Mouse (Mus musculus) stomach, embryonic 16.5 days (tissue): ENCODE measurements around the gene Zfp296. TPM values are rescaled to one million over a fixed set of nuclear protein-coding genes. Genes with fewer than 3 reads are reported as not detected.

ENCODE experiments used
- ATAC-seq: fragments of 200-750 bp; cut with Nextera tagmentation; 2 replicates; pipeline ENCODE4 v1.8.0; 2017; ENCODE audit warnings: moderate number of reproducible peaks, moderate TSS enrichment; ENCODE audit not compliant: insufficient read depth, low FRiP score
- H3K27ac ChIP-seq: fragments of 300-500 bp; sonication (generic); 2 replicates; pipeline ENCODE4 v1.5.1; 2014; ENCODE audit warnings: low read length
- H3K27me3 ChIP-seq: fragments of 300-500 bp; sonication (generic); 2 replicates; pipeline ENCODE4 v1.6.1; 2014; ENCODE audit warnings: low read length, control low read depth, mixed read lengths; ENCODE audit not compliant: control insufficient read depth, insufficient read depth
- H3K36me3 ChIP-seq: fragments of 300-500 bp; sonication (generic); 2 replicates; pipeline ENCODE4 v1.6.1; 2014; ENCODE audit warnings: low read length; ENCODE audit not compliant: control insufficient read depth, insufficient read depth
- H3K4me1 ChIP-seq: fragments of 300-500 bp; sonication (generic); 2 replicates; pipeline ENCODE4 v1.6.1; 2014; ENCODE audit warnings: low read length, control low read depth, mixed read lengths; ENCODE audit not compliant: control insufficient read depth, insufficient read depth
- H3K4me2 ChIP-seq: fragments of 300-500 bp; sonication (generic); 2 replicates; pipeline ENCODE4 v1.6.1; 2014; ENCODE audit warnings: low read depth, low read length, mixed read lengths
- H3K4me3 ChIP-seq: fragments of 300-500 bp; sonication (generic); replicated peaks from 2 replicates; pipeline ENCODE4 v1.5.1; 2014; ENCODE audit warnings: mild to moderate bottlenecking, low read length
- H3K9ac ChIP-seq: fragments of 300-500 bp; sonication (generic); 2 replicates; pipeline ENCODE4 v1.6.1; 2014; ENCODE audit warnings: low read length
- H3K9me3 ChIP-seq: fragments of 300-500 bp; sonication (generic); replicated peaks from 2 replicates; pipeline ENCODE4 v1.6.1; 2016; ENCODE audit warnings: low read length, control low read depth; ENCODE audit not compliant: control insufficient read depth
- WGBS: fragments of 180-500 bp; shearing (Covaris S2); extraction: QIAGEN DNeasy Blood & Tissue Kit; methylation state at CpG from one replicate; pipeline ENCODE4 v1.1.7; 2014; 5-methylcytosine and 5-hydroxymethylcytosine counted together
- polyA plus RNA-seq: library from polyadenylated mRNA; unstranded; fragments of >200 nt; fragmentation: Nextera tagmentation; extraction: Ambion mirVana; gene quantifications from 2 replicates; pipeline ENCODE4 v1.2.1, GENCODE M21; 2015

Zfp296 gene
- polyA plus RNA-seq, 1 experiment from 2014 or later, result 2.8 TPM

DNA sequence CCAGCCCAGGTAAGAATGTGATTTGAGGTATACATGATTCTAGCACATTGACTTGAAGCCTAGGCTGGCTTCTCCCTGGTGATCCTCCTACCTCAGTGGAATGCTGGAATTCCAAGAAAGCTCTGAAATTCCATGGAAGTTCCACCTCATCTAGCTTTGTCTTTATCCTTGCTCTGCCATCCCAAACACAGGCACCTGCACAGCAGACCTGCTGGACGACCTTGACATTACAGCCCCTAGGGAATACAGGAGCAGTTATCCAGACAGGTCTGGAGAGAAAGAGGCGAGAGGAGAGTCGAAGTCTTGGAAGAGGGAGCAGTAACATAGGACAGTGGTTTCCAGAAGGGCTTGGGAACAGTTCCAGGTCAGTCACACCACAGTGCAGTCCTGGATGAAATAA, 7.4 kb upstream of the Zfp296 start:
- H3K27ac ChIP-seq, result no peak overlapping the region
- peaks cover 10% of the 10 kb centered on the region for H3K36me3 ChIP-seq
- H3K4me2 ChIP-seq, result no peak overlapping the region
- no peak overlapping the region for H3K4me3 ChIP-seq
- WGBS, result 84% methylated on average over 3 of the region's 3 CpGs
- peaks cover 20% of the 10 kb centered on the region for H3K4me1 ChIP-seq
- no peak overlapping the region for H3K9ac ChIP-seq
- H3K27me3 ChIP-seq, result no peaks in the 10 kb centered on the region
- no peak for ATAC-seq
- no peaks in the 10 kb centered on the region for H3K9me3 ChIP-seq

DNA sequence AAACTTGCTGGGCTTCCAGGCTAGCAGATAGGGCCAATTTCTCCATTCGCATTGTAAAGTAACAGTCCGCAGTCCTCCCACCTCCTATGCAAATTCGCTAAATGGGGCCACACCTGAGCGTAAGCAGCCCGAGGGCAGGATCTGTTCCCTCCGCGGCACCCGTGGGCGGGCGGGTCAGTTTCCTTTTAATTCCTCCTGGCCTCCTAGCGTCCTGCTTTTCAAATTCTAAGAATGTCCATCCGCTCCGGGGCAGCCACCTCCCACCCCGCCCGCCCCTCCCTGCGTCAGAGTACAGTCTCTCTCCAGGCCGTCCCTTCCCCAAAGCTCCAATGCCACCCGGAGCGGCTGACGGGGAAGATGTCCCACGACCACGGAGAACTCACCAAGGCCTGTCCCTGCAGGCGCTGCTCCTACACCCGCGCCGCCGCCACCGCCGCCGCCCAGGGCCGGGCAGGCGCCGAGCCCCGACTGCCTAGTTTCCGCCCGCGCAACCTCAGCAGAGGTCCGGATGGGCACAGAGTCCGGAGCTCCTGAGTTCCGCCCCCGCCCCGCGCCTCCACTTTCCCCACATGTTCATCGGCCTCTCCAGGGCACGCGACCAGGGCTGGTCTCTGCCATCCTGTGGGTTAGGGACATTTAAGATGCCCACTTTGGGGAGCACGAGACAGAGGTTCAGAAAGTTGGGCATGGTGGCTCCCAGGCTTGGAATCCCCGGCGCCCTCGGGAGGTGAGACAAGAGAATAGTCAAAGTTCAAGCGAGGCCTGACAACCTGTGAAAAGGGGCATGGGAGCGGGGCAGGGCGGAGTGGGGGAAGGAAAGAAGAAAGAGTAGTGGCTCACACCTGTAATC, 3.9 kb upstream of the Zfp296 start:
- H3K36me3 ChIP-seq, result no peaks in the 10 kb centered on the region
- peaks cover 33% of the 10 kb centered on the region for H3K4me1 ChIP-seq
- H3K4me2 ChIP-seq, result peak overlapping the region; percentile 94
- peaks cover 16% of the 10 kb centered on the region for H3K27me3 ChIP-seq
- peak overlapping the region; percentile 91 for H3K9ac ChIP-seq
- H3K27ac ChIP-seq, result peak overlapping the region; percentile 95
- WGBS, result under 1% methylated on average over 53 of the region's 53 CpGs
- peak; percentile 87 for ATAC-seq
- H3K4me3 ChIP-seq, result peak overlapping the region; percentile 88
- H3K9me3 ChIP-seq, result no peaks in the 10 kb centered on the region

DNA sequence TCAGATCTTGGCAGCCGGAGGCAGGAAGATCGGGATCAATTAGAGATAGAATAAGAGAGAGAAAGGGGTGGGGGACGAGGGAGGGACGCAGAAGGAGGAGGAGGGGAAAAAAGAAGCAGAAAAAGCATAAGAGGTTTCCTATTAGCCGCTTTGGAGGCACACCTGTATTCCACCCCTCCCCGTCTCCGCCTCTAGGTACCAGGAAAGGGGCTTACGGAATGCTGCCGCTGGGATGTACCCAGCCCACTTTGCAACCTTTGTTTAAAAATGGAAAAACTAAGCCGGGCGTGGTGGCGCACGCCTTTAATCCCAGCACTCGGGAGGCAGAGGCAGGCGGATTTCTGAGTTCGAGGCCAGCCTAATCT, 3.3 kb upstream of the Zfp296 start:
- Histone ChIP-seq H3K36me3 (no peaks in the 10 kb centered on the region), H3K4me2 (peak overlapping the region; percentile 94), H3K9ac (peak overlapping the region; percentile 91), H3K27me3 (peaks cover 18% of the 10 kb centered on the region), H3K9me3 (no peaks in the 10 kb centered on the region), H3K4me3 (peak overlapping the region; percentile 88), H3K4me1 (peaks cover 34% of the 10 kb centered on the region), H3K27ac (peak overlapping the region; percentile 95)
- 11% methylated on average over 16 of the region's 16 CpGs for WGBS
- no peak for ATAC-seq

DNA sequence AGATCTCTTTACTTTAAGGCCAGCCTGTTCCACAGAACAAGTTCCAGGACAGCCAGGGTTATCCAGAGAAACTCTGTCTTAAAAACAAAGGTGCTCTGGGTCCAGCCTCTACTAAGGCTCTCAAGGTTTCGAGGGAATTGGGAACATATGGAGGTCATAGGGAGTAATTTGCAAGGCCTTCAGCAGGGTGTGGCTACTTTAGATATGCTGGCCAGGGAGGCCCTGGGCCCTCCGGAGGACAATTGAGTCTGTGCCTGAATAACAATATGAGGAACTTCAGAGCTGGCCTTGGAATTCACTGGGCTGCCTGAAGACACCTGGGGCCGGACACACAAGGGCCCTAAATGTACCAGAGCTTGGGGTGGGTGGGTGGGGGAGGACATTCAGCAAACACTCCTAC, 1.5 kb upstream of the Zfp296 start:
- H3K27ac ChIP-seq, result no peak overlapping the region
- no peak overlapping the region for H3K9ac ChIP-seq
- ATAC-seq, result no peak
- H3K4me1 ChIP-seq, result peaks cover 34% of the 10 kb centered on the region
- WGBS, result 67% methylated on average over 3 of the region's 3 CpGs
- no peak overlapping the region for H3K4me2 ChIP-seq
- peaks cover 18% of the 10 kb centered on the region for H3K27me3 ChIP-seq
- H3K9me3 ChIP-seq, result no peaks in the 10 kb centered on the region
- H3K4me3 ChIP-seq, result no peak overlapping the region
- no peaks in the 10 kb centered on the region for H3K36me3 ChIP-seq

DNA sequence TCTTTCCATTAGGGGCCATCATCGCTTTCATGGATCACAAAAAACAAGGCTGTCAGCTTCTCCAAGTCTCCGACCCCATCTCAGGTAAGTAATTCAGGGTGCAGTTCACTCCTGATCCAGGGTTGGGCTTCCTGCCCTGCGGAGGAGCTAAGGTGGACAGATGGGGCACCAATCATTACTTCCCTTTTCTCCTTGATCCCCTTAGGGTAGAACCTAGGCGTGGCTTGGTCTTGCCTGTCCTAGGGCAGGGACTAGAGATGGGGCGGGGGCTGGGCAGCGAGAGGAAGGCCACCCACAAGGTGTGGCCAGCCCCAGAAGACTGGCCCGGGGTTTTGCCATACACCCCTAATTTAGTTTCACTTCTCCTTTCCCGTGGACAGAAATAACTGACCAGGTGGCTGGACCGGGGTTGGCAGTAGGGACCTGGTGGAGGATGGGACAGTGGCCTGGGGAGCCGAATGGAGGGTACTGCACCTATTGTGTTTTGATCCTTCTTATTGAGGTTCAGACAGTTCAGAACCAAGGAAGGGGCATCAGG, 859 bp downstream of the Zfp296 start:
- peak overlapping the region; percentile 51 for H3K4me3 ChIP-seq
- peak overlapping the region; percentile 73 for H3K9ac ChIP-seq
- peaks cover 20% of the 10 kb centered on the region for H3K4me1 ChIP-seq
- WGBS, result 14% methylated on average over 10 of the region's 10 CpGs
- H3K4me2 ChIP-seq, result peak overlapping the region; percentile 81
- peaks cover 18% of the 10 kb centered on the region for H3K27me3 ChIP-seq
- H3K36me3 ChIP-seq, result peaks cover 7% of the 10 kb centered on the region; the same call in 1 of the 2 replicates
- no peaks in the 10 kb centered on the region for H3K9me3 ChIP-seq
- H3K27ac ChIP-seq, result peak overlapping the region; percentile 7; the same call in 1 of the 2 replicates
- ATAC-seq, result no peak

DNA sequence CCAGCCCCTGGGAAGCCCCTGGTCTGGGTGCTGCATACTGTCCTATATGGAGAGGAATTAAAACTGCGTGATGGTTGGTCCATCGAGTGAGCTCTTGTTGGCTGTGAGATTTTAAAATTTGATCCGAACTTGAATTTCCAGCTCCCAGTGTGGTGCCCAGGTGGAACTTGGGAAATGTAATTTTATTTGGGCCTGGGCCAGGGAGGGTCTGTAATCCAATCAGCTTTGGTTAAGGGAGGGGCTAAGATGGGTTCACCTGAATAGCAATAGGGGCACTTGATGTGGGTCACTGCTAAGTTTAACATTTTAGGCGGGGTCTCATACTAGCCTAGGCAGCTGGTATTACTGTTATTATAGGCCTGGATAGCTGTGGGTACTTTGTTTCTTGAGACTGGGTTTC, 1.3 kb downstream of the Zfp296 start:
- 57% methylated on average over 4 of the region's 4 CpGs for WGBS
- peak overlapping the region; percentile 7; the same call in 1 of the 2 replicates for H3K27ac ChIP-seq
- H3K9me3 ChIP-seq, result no peaks in the 10 kb centered on the region
- H3K27me3 ChIP-seq, result peaks cover 18% of the 10 kb centered on the region
- ATAC-seq, result no peak
- H3K36me3 ChIP-seq, result peaks cover 8% of the 10 kb centered on the region
- peaks cover 20% of the 10 kb centered on the region for H3K4me1 ChIP-seq
- H3K4me2 ChIP-seq, result peak overlapping the region; percentile 81
- H3K9ac ChIP-seq, result peak overlapping the region; percentile 73; the same call in 1 of the 2 replicates
- H3K4me3 ChIP-seq, result peak overlapping the region; percentile 51

DNA sequence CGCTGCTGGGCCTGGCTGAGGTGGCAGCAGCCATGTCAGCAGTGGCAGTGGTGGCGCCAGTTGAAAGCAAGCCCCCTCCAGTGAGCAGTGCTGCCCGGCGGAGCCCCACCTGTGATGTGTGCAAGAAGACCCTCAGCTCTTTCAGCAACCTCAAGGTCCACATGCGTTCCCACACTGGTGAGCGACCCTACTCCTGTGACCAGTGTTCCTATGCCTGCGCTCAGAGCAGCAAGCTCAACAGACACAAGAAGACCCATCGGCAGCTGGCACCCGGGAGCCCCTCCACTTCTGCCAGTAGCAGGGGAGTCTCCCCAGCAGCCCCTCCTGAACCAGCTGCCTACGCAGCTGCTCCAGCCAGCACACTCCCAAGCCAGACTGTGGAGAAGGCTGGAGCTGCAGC, 2.7 kb downstream of the Zfp296 start:
- WGBS, result 89% methylated on average over 10 of the region's 10 CpGs
- H3K9me3 ChIP-seq, result no peaks in the 10 kb centered on the region
- no peak overlapping the region for H3K4me2 ChIP-seq
- no peak overlapping the region for H3K9ac ChIP-seq
- H3K4me3 ChIP-seq, result no peak overlapping the region
- peaks cover 18% of the 10 kb centered on the region for H3K27me3 ChIP-seq
- peaks cover 14% of the 10 kb centered on the region for H3K4me1 ChIP-seq
- no peak for ATAC-seq
- H3K36me3 ChIP-seq, result peaks cover 21% of the 10 kb centered on the region
- H3K27ac ChIP-seq, result peak overlapping the region; percentile 83

DNA sequence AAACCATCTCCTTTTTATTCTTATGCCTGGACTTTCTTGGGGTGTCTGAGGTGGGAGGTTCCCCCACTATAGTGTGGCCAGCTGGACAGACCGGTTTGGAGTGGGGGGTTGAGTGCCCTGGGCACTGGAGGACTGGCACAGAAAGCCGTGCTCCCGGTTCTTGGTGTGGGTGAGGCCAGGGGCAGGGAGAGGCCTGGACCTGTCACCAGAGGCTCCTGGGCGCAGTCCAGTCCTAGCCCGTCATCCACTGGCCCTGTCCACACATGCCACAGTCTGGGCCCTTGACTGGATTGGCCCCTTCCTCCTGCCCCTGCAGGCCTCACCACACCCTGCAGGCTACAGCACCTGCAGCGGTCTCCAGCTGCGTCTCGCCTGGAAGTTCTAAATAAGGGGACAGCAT, 3.5 kb downstream of the Zfp296 start:
- H3K4me1 ChIP-seq, result peaks cover 14% of the 10 kb centered on the region
- peak; percentile 58; the same call in 1 of the 2 replicates for ATAC-seq
- no peaks in the 10 kb centered on the region for H3K9me3 ChIP-seq
- no peak overlapping the region for H3K4me3 ChIP-seq
- 84% methylated on average over 8 of the region's 8 CpGs for WGBS
- no peak overlapping the region for H3K9ac ChIP-seq
- H3K36me3 ChIP-seq, result peaks cover 21% of the 10 kb centered on the region
- 0 out of 2 replicates have a peak overlapping the region, but pooled peaks have one; percentile 5 for H3K4me2 ChIP-seq
- H3K27ac ChIP-seq, result peak overlapping the region; percentile 83
- peaks cover 18% of the 10 kb centered on the region for H3K27me3 ChIP-seq

DNA sequence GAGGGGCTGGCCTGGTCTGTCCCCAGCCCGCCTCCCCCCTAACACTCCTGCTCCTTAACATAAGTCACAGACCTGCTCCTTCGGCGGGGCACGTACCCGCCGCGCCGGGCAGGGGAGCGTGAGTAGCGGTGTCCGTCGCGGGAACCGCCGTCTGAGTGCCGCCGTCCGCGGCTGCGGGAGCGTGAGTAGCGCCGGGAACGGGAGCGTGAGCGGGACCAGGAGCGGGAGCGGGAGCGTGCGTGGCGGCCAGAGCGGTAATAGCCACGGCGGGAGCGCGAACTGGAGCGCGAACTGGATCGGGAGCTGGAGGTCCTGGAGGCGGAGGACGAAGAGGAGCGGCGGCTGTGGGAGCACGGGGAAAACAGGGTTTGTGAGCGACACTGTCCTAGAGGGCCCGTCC, 9.2 kb downstream of the Zfp296 start:
- Histone ChIP-seq H3K9me3 (no peaks in the 10 kb centered on the region), H3K4me3 (no peak overlapping the region), H3K4me1 (no peaks in the 10 kb centered on the region), H3K9ac (no peak overlapping the region), H3K4me2 (no peak overlapping the region), H3K27me3 (no peaks in the 10 kb centered on the region), H3K36me3 (peaks cover 52% of the 10 kb centered on the region), H3K27ac (no peak overlapping the region)
- WGBS, result 82% methylated on average over 46 of the region's 46 CpGs
- ATAC-seq, result no peak
